Mouse (Mus musculus) brain, embryonic 14.5 days (tissue): ENCODE measurements at regions not wholly inside any gene's neighbourhood (a gene's known extent, or its start where the extent isn't known, plus 50 kb on each side); places are given as distances from the start of the nearest gene placed in this dataset.

Source experiments
- DNase-seq: peaks from one replicate; pipeline ENCODE4 v3.0.0-alpha.2; 2011; ENCODE audit warnings: low read depth
- CTCF ChIP-seq: fragments of 200-500 bp; IDR thresholded peaks from 2 replicates; pipeline ENCODE4 v1.5.1; 2012; ENCODE audit warnings: inconsistent platforms, mild to moderate bottlenecking, moderate library complexity, borderline replicate concordance; ENCODE audit not compliant: insufficient read depth, insufficient read length; ENCODE audit errors: extremely low read depth
- POLR2A ChIP-seq: fragments of 200-500 bp; IDR thresholded peaks from 2 replicates; pipeline ENCODE4 v1.6.1; 2012; ENCODE audit warnings: mild to moderate bottlenecking, inconsistent platforms, borderline replicate concordance; ENCODE audit not compliant: poor library complexity, insufficient read depth, insufficient read length, severe bottlenecking; ENCODE audit errors: extremely low read depth

GRCm38 (mm10) chr7:111163861-111164260 is 81.0 kb upstream of the Eif4g2 start:
- no peak for DNase-seq
- TF ChIP-seq POLR2A (no peak), CTCF (peak; percentile 32; the same call in 1 of the 2 replicates)

- no peak for TF ChIP-seq POLR2A
- no peak for TF ChIP-seq CTCF
- peak; percentile 58 for DNase-seq
These were observed 80.5 kb upstream of the Eif4g2 start for GRCm38 (mm10) chr7:111163321-111163720.

- DNase-seq = peak; percentile 61
- TF ChIP-seq POLR2A (no peak), CTCF (no peak)
These were observed 76.0 kb upstream of the Eif4g2 start for GRCm38 (mm10) chr7:111158791-111159286.

- no peak for DNase-seq
- TF ChIP-seq CTCF (no peak), POLR2A (no peak)
These were observed 75.0 kb upstream of the Eif4g2 start for GRCm38 (mm10) chr7:111157754-111158325.

GRCm38 (mm10) chr7:111157287-111157686 is 74.5 kb upstream of the Eif4g2 start:
- TF ChIP-seq POLR2A (no peak), CTCF (no peak)
- DNase-seq = peak; percentile 73

GRCm38 (mm10) chr7:111156472-111157231 is 73.8 kb upstream of the Eif4g2 start:
- peak; percentile 53 for DNase-seq
- TF ChIP-seq POLR2A (no peak), CTCF (no peak)

- TF ChIP-seq CTCF (no peak), POLR2A (no peak)
- no peak for DNase-seq
These were observed 73.2 kb upstream of the Eif4g2 start for GRCm38 (mm10) chr7:111155995-111156394.

- no peak for TF ChIP-seq POLR2A
- no peak for TF ChIP-seq CTCF
- DNase-seq = no peak
These were observed 71.4 kb upstream of the Eif4g2 start for GRCm38 (mm10) chr7:111154217-111154616.

GRCm38 (mm10) chr7:111150540-111150939 is 67.7 kb upstream of the Eif4g2 start:
- TF ChIP-seq POLR2A = no peak
- no peak for TF ChIP-seq CTCF
- no peak for DNase-seq

GRCm38 (mm10) chr7:111150115-111150514 is 67.3 kb upstream of the Eif4g2 start:
- DNase-seq = peak; percentile 6
- no peak for TF ChIP-seq POLR2A
- no peak for TF ChIP-seq CTCF

GRCm38 (mm10) chr7:111147593-111147992 is 64.8 kb upstream of the Eif4g2 start:
- DNase-seq = no peak
- no peak for TF ChIP-seq CTCF
- no peak for TF ChIP-seq POLR2A
